8 mouse cellular contexts compared by ENCODE assay signal in the genomic region with DNA sequence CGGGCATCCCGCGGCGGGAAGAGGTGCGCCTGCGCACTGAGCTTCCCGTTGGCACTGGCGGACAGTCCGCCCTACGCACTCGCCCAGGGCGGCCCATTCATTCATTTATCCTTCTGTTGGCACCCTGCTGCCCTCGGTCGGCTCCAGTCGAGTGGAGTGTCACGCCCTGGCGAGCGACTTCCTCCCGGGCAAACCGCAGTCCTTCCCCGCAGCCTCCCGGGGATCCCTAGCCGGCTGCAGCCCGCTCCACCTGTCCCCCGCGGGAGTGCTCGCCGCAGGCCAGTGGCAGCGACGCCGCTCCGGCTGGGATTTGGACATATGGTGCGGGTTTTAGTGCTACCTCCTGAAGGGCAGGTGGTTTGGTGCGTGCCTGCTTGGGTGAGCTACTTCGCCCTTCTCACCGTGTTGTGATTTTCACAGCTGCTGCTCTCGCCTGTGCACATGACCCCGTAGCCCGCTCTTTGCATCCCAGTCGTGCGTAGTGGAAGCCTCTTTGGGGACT. TPM values are rescaled to one million over a fixed set of nuclear protein-coding genes. Genes with fewer than 3 reads are reported as not detected.
DNase-seq lines count a peak whose midpoint lies in the region; ATAC-seq and TF ChIP-seq lines count a peak whose summit lies in the region.

No protein-coding gene starts in this region.

- peaks cover 3% of the 10 kb centered on the region for H3K4me1 ChIP-seq in thymus, adult 2 months (replicated peaks; ENCODE audit: control insufficient read depth, insufficient read depth, low read length)
- peaks cover 8% of the 10 kb centered on the region; the same call in 1 of the 2 replicates for H3K4me1 ChIP-seq in limb, embryonic 14.5 days (ENCODE audit: control insufficient read depth, insufficient read depth, low read length)

- peak overlapping the region; percentile 73 for H3K9ac ChIP-seq in limb, embryonic 14.5 days (ENCODE audit: low read depth, low read length, severe bottlenecking)

- peaks cover 6% of the 10 kb centered on the region for H3K36me3 ChIP-seq in thymus, adult 2 months (ENCODE audit: control insufficient read depth, insufficient read depth, low read length)
- peaks cover 17% of the 10 kb centered on the region; the same call in 1 of the 2 replicates for H3K36me3 ChIP-seq in limb, embryonic 14.5 days (ENCODE audit: control insufficient read depth, insufficient read depth, low read length)
- no peaks in the 10 kb centered on the region for H3K36me3 ChIP-seq in splenic B cell, adult 2 months (ENCODE audit: control insufficient read depth, insufficient read depth, low read length, poor library complexity, severe bottlenecking)

- no peak for TF ChIP-seq POLR2A in thymus, adult 2 months (IDR thresholded peaks at IDR 0.05; ENCODE audit: control insufficient read depth, extremely low read depth, insufficient read depth, low read length, poor library complexity)
- no peak for TF ChIP-seq POLR2A in limb, embryonic 14.5 days (IDR thresholded peaks at IDR 0.05; ENCODE audit: borderline replicate concordance, extremely low read depth, insufficient read depth, insufficient read length)

- peak; percentile 86 for ATAC-seq in cerebellum, adult (ENCODE audit: insufficient number of reproducible peaks, low FRiP score, low TSS enrichment)
- peak; percentile 85 for ATAC-seq in limb, embryonic 14.5 days (ENCODE audit: low FRiP score, low read depth)

- no peak for DNase-seq in cerebellum, postnatal 4 days (ENCODE audit: low spot score in 2 of 2)
- no peak for DNase-seq in thymus, adult 2 months
- no peak for DNase-seq in thymus, adult 18-20 months
- no peak for DNase-seq in limb, embryonic 14.5 days (ENCODE audit: low spot score)
- peak; percentile 70 for DNase-seq in splenic B cell, adult 2 months (ENCODE audit: low read depth, low spot score)
- DNase-seq in adrenal gland, adult 8-10 months, result no peak
- no peak for DNase-seq in right cerebral cortex, adult 2 months (ENCODE audit: low spot score in 2 of 2)

- WGBS in thymus, adult 2 months, result under 1% methylated on average over 41 of the region's 41 CpGs
- 0% methylated on average over 39 of the region's 41 CpGs for WGBS in limb, embryonic 14.5 days

- H3K4me2 ChIP-seq in limb, embryonic 14.5 days (replicated peaks; ENCODE audit: low read depth, low read length, severe bottlenecking), result peak overlapping the region; percentile 90

- H3K9me3 ChIP-seq in limb, embryonic 14.5 days (ENCODE audit: control insufficient read depth, low read length), result no peaks in the 10 kb centered on the region

- no peak for TF ChIP-seq CTCF in thymus, adult 2 months (IDR thresholded peaks at IDR 0.05; ENCODE audit: borderline replicate concordance, control insufficient read depth, extremely low read depth, insufficient read depth, low read length, poor library complexity)

- H3K27me3 ChIP-seq in thymus, adult 2 months (ENCODE audit: control insufficient read depth, insufficient read depth, low read length), result no peaks in the 10 kb centered on the region
- no peaks in the 10 kb centered on the region for H3K27me3 ChIP-seq in limb, embryonic 14.5 days (ENCODE audit: control insufficient read depth, insufficient read depth, low read length)
- H3K27me3 ChIP-seq in splenic B cell, adult 2 months (ENCODE audit: control insufficient read depth, insufficient read depth, low read length, poor library complexity, severe bottlenecking), result no peaks in the 10 kb centered on the region

- H3K4me3 ChIP-seq in thymus, adult 2 months (ENCODE audit: control insufficient read depth, insufficient read depth, low read length), result peak overlapping the region; percentile 68
- peak overlapping the region; percentile 83 for H3K4me3 ChIP-seq in limb, embryonic 14.5 days (replicated peaks; ENCODE audit: low read length)

- H3K27ac ChIP-seq in thymus, adult 2 months (ENCODE audit: control insufficient read depth, insufficient read depth, low read length), result no peak overlapping the region
- peak overlapping the region; percentile 55; the same call in 1 of the 2 replicates for H3K27ac ChIP-seq in limb, embryonic 14.5 days (replicated peaks; ENCODE audit: low read depth, low read length)

RNA-seq across cellular contexts. Expression of a gene that starts 0.4 kb away (rescaled TPM):
- 26.8 and 32.1 TPM in 2 replicates for polyA plus RNA-seq in thymus, adult 2 months (2012; rRNA removed)
- 65.8 and 66.8 TPM in 2 replicates for polyA plus RNA-seq in limb, embryonic 14.5 days (2012; rRNA removed)
- 39.8 and 46.4 TPM in 2 replicates for polyA plus RNA-seq in limb, embryonic 14.5 days (2014; fragmentation: Nextera tagmentation; extraction: Ambion mirVana)
- total RNA-seq in adrenal gland, adult 8-10 months (2022), result 1 to 10 TPM; 2.8 to 5.9 (median 4.0) TPM

RNA-seq across cellular contexts. Expression of a gene that starts 38.4 kb away (rescaled TPM):
- 0.10 and 0.49 TPM in 2 replicates for polyA plus RNA-seq in thymus, adult 2 months (2012; rRNA removed)
- polyA plus RNA-seq in limb, embryonic 14.5 days (2012; rRNA removed), result 1.7 and 1.9 TPM in 2 replicates
- polyA plus RNA-seq in limb, embryonic 14.5 days (2014; fragmentation: Nextera tagmentation; extraction: Ambion mirVana), result 1.3 and 1.7 TPM in 2 replicates
- under 1 TPM in 2 of 4 experiments, not detected in 2; 0.12 to 0.13 TPM for total RNA-seq in adrenal gland, adult 8-10 months (2022)
